Mouse (Mus musculus) stomach, postnatal 0 days (tissue): ENCODE measurements at regions not wholly inside any gene's neighbourhood (a gene's known extent, or its start where the extent isn't known, plus 50 kb on each side); places are given as distances from the start of the nearest gene placed in this dataset.

Experiments
- ATAC-seq: fragments of 200-750 bp; cut with Nextera tagmentation; 2 replicates; pipeline ENCODE4 v1.8.0; 2017; ENCODE audit not compliant: low FRiP score, low TSS enrichment
- DNase-seq: peaks from one replicate; pipeline ENCODE4 v3.0.0-alpha.2; 2016; ENCODE audit warnings: low spot score
- H3K27ac ChIP-seq: fragments of 300-500 bp; sonication (generic); replicated peaks from 2 replicates; pipeline ENCODE4 v1.5.1; 2014; ENCODE audit warnings: mild to moderate bottlenecking, control low read depth
- H3K27me3 ChIP-seq: fragments of 300-500 bp; sonication (generic); 2 replicates; pipeline ENCODE4 v1.6.1; 2014; ENCODE audit warnings: low read length; ENCODE audit not compliant: control insufficient read depth, insufficient read depth
- H3K36me3 ChIP-seq: fragments of 300-500 bp; sonication (generic); 2 replicates; pipeline ENCODE4 v1.6.1; 2014; ENCODE audit warnings: low read length, mixed read lengths; ENCODE audit not compliant: control insufficient read depth, insufficient read depth
- H3K4me1 ChIP-seq: fragments of 300-500 bp; sonication (generic); replicated peaks from 2 replicates; pipeline ENCODE4 v1.6.1; 2014; ENCODE audit warnings: antibody characterized with exemption; ENCODE audit not compliant: control insufficient read depth, insufficient read depth
- H3K4me2 ChIP-seq: fragments of 300-500 bp; sonication (generic); replicated peaks from 2 replicates; pipeline ENCODE4 v1.6.1; 2014; ENCODE audit warnings: low read depth, mild to moderate bottlenecking, control low read depth, moderate library complexity
- H3K4me3 ChIP-seq: fragments of 300-500 bp; sonication (generic); 2 replicates; pipeline ENCODE4 v1.5.1; 2014; ENCODE audit warnings: low read depth, low read length, control low read depth
- H3K9ac ChIP-seq: fragments of 300-500 bp; sonication (generic); 2 replicates; pipeline ENCODE4 v1.6.1; 2014; ENCODE audit warnings: mild to moderate bottlenecking, low read length, control low read depth, mixed read lengths
- H3K9me3 ChIP-seq: fragments of 300-500 bp; sonication (generic); 2 replicates; pipeline ENCODE4 v1.6.1; 2016; ENCODE audit warnings: low read length; ENCODE audit not compliant: control insufficient read depth
- CTCF ChIP-seq: IDR thresholded peaks from 2 replicates; pipeline ENCODE4 v1.5.1; 2016; ENCODE audit warnings: antibody characterized with exemption, low read depth, mild to moderate bottlenecking, moderate library complexity
- EP300 ChIP-seq: optimal IDR thresholded peaks from 2 replicates; pipeline ENCODE3; 2016; ENCODE audit warnings: antibody characterized with exemption
- WGBS: fragments of 180-500 bp; shearing (Covaris S2); extraction: QIAGEN DNeasy Blood & Tissue Kit; methylation state at CpG from one replicate; pipeline ENCODE4 v1.1.7; 2014; 5-methylcytosine and 5-hydroxymethylcytosine counted together

- H3K9me3 ChIP-seq: no peaks in the 10 kb centered on the region
- no peaks in the 10 kb centered on the region for H3K4me1 ChIP-seq
- TF ChIP-seq EP300 (no peak), CTCF (no peak)
- H3K4me2 ChIP-seq: no peak overlapping the region
- H3K27ac ChIP-seq: no peak overlapping the region
- ATAC-seq (no peak), DNase-seq (no peak)
- WGBS: 80% methylated on average over 1 of the region's 1 CpGs
- no peaks in the 10 kb centered on the region for H3K27me3 ChIP-seq
- H3K9ac ChIP-seq: no peak overlapping the region
- no peaks in the 10 kb centered on the region for H3K36me3 ChIP-seq
- no peak overlapping the region for H3K4me3 ChIP-seq
These were observed 174.3 kb downstream of the Gm9733 start for GRCm38 (mm10) chr3:15157842-15158241.

GRCm38 (mm10) chr3:15158926-15159325 is 173.2 kb downstream of the Gm9733 start:
- TF ChIP-seq CTCF (no peak), EP300 (no peak)
- no peak overlapping the region for H3K9ac ChIP-seq
- WGBS: 86% methylated on average over 8 of the region's 8 CpGs
- no peaks in the 10 kb centered on the region for H3K4me1 ChIP-seq
- no peaks in the 10 kb centered on the region for H3K27me3 ChIP-seq
- no peak for DNase-seq
- H3K27ac ChIP-seq: no peak overlapping the region
- ATAC-seq: no peak
- no peak overlapping the region for H3K4me3 ChIP-seq
- H3K4me2 ChIP-seq: no peak overlapping the region
- H3K9me3 ChIP-seq: no peaks in the 10 kb centered on the region
- H3K36me3 ChIP-seq: no peaks in the 10 kb centered on the region

- no peaks in the 10 kb centered on the region for H3K9me3 ChIP-seq
- no peak overlapping the region for H3K9ac ChIP-seq
- H3K4me3 ChIP-seq: no peak overlapping the region
- H3K4me1 ChIP-seq: no peaks in the 10 kb centered on the region
- H3K36me3 ChIP-seq: no peaks in the 10 kb centered on the region
- WGBS: 70% methylated on average over 8 of the region's 8 CpGs
- no peak overlapping the region for H3K4me2 ChIP-seq
- no peak for DNase-seq
- no peaks in the 10 kb centered on the region for H3K27me3 ChIP-seq
- no peak for ATAC-seq
- no peak for TF ChIP-seq CTCF
- TF ChIP-seq EP300: no peak
- no peak overlapping the region for H3K27ac ChIP-seq
These were observed 172.0 kb downstream of the Gm9733 start for GRCm38 (mm10) chr3:15159965-15160714.

- ATAC-seq (no peak), DNase-seq (no peak)
- 72% methylated on average over 2 of the region's 2 CpGs for WGBS
- Histone ChIP-seq H3K4me3 (no peak overlapping the region), H3K27me3 (no peaks in the 10 kb centered on the region), H3K4me1 (no peaks in the 10 kb centered on the region), H3K9me3 (no peaks in the 10 kb centered on the region), H3K27ac (no peak overlapping the region), H3K4me2 (no peak overlapping the region), H3K9ac (no peak overlapping the region), H3K36me3 (no peaks in the 10 kb centered on the region)
- no peak for TF ChIP-seq CTCF
- no peak for TF ChIP-seq EP300
These were observed 156.3 kb downstream of the Gm9733 start for GRCm38 (mm10) chr3:15175811-15176210.

- WGBS: 69% methylated on average over 6 of the region's 6 CpGs
- no peak for ATAC-seq
- no peak overlapping the region for H3K4me3 ChIP-seq
- H3K36me3 ChIP-seq: no peaks in the 10 kb centered on the region
- H3K9ac ChIP-seq: no peak overlapping the region
- DNase-seq: no peak
- no peaks in the 10 kb centered on the region for H3K9me3 ChIP-seq
- TF ChIP-seq CTCF (no peak), EP300 (no peak)
- H3K4me2 ChIP-seq: no peak overlapping the region
- H3K4me1 ChIP-seq: no peaks in the 10 kb centered on the region
- no peaks in the 10 kb centered on the region for H3K27me3 ChIP-seq
- H3K27ac ChIP-seq: no peak overlapping the region
These were observed 152.9 kb downstream of the Gm9733 start for GRCm38 (mm10) chr3:15179079-15179812.

GRCm38 (mm10) chr3:15181111-15181510 is 151.0 kb downstream of the Gm9733 start:
- 94% methylated on average over 5 of the region's 5 CpGs for WGBS
- Histone ChIP-seq H3K4me1 (no peaks in the 10 kb centered on the region), H3K27me3 (no peaks in the 10 kb centered on the region), H3K27ac (no peak overlapping the region), H3K4me3 (no peak overlapping the region), H3K36me3 (no peaks in the 10 kb centered on the region), H3K9me3 (no peaks in the 10 kb centered on the region), H3K9ac (no peak overlapping the region), H3K4me2 (no peak overlapping the region)
- ATAC-seq (no peak), DNase-seq (no peak)
- no peak for TF ChIP-seq CTCF
- TF ChIP-seq EP300: no peak
